Mouse (Mus musculus) C2C12 (cell line): ENCODE measurements around the gene Ptn. TPM values are rescaled to one million over a fixed set of nuclear protein-coding genes. Genes with fewer than 3 reads are reported as not detected.
A peak's percentile ranks its signal among the peaks of the same experiment; 100 is the strongest.

ENCODE experiments used
- H3K27me3 ChIP-seq: one replicate; pipeline ENCODE4 v1.6.1; 2011; ENCODE audit not compliant: control insufficient read depth, insufficient read depth, insufficient read length
- H3K36me3 ChIP-seq: one replicate; pipeline ENCODE4 v1.6.1; 2011; ENCODE audit not compliant: control insufficient read depth, insufficient read depth
- H3K4me3 ChIP-seq: one replicate; pipeline ENCODE4 v1.5.1; 2011; ENCODE audit warnings: mild to moderate bottlenecking, control low read depth; ENCODE audit not compliant: poor library complexity, insufficient read depth, severe bottlenecking
- H3K79me2 ChIP-seq: one replicate; pipeline ENCODE4 v1.6.1; 2011; ENCODE audit not compliant: control insufficient read depth, insufficient read depth
- H3K79me3 ChIP-seq: one replicate; pipeline ENCODE4 v1.6.1; 2011; ENCODE audit warnings: low read depth, control low read depth
- H3ac ChIP-seq: one replicate; pipeline ENCODE3; 2011; ENCODE audit warnings: low read depth; ENCODE audit not compliant: control insufficient read depth, insufficient read length
- CEBPB ChIP-seq: IDR thresholded peaks from one replicate; pipeline ENCODE4 v1.6.1; 2011; ENCODE audit warnings: low read depth, mild to moderate bottlenecking, control low read depth, moderate library complexity
- CTCF ChIP-seq: IDR thresholded peaks from one replicate; pipeline ENCODE4 v1.5.1; 2011; ENCODE audit not compliant: control insufficient read depth, insufficient read depth, insufficient read length
- FOSL1 ChIP-seq: IDR thresholded peaks from one replicate; pipeline ENCODE4 v1.8.0; 2011; ENCODE audit warnings: mild to moderate bottlenecking, low read length; ENCODE audit not compliant: poor library complexity, insufficient read depth, severe bottlenecking
- MAX ChIP-seq: IDR thresholded peaks from one replicate; pipeline ENCODE4 v1.6.1; 2011; ENCODE audit warnings: mild to moderate bottlenecking, control low read depth
- MYOD1 ChIP-seq: IDR thresholded peaks from one replicate; pipeline ENCODE4 v1.6.1; 2011; ENCODE audit warnings: low read depth; ENCODE audit not compliant: control insufficient read depth, insufficient read length
- MYOG ChIP-seq: IDR thresholded peaks from one replicate; pipeline ENCODE4 v1.6.1; 2011; ENCODE audit not compliant: control insufficient read depth, insufficient read length; ENCODE audit errors: extremely low read depth
- USF1 ChIP-seq: IDR thresholded peaks from one replicate; pipeline ENCODE4 v1.6.1; 2011; ENCODE audit warnings: low read depth, mild to moderate bottlenecking, control low read depth, moderate library complexity
- polyA plus RNA-seq: library from polyadenylated mRNA; unstranded; fragments of >200 nt; fragmentation: generic; extraction: Trizol; gene quantifications from one replicate; pipeline ENCODE4 v1.2.1, GENCODE M21; 2012; ENCODE audit warnings: missing spikeins

Ptn gene
- polyA plus RNA-seq, 1 experiment, result 2.4 TPM

DNA sequence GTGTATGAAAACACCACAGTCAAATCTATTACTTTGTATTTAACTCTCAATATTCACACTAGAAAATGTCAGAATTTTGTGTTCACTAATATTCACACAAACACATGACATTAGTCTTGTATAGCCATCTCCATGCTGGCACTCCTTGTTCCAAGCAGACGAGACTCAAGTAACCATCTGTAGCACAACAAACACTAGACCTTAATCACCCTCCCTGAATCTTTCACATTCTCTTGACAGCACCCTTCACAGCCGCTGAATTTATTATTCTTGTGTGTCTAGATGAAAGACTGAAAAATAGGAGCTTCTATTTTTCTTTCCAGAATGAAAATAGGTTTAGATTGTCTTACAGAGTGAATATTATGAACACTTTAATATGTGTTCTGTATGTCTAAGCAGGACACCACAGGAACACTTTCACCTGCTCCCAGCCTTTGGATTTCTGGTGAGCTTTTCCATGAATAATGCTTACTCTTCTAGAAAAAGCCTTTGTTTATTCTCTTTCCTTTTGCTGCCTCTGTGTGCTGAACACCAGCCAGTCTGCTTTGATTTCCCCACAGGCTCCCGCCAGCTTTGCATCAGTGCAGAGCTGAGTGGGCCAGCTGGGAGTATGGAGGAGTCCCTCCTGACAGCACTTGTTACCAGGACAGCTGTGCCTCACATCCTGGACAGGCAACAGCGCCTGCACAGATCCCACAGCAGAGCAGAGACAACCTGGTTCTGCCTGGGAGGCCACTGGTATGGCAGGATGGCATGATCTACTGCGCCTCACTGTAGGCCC, 87.1 kb downstream of the Ptn start:
- no peaks in the 10 kb centered on the region for H3K36me3 ChIP-seq
- no peak for TF ChIP-seq FOSL1
- no peak for TF ChIP-seq MYOG
- TF ChIP-seq CTCF, result no peak
- TF ChIP-seq MYOD1, result no peak
- no peak for TF ChIP-seq MAX

GRCm38 (mm10) chr6:36713329-36713728, 96.7 kb downstream of the Ptn start:
- no peaks in the 10 kb centered on the region for H3K27me3 ChIP-seq
- H3K79me3 ChIP-seq, result no peaks in the 10 kb centered on the region
- H3K4me3 ChIP-seq, result no peak overlapping the region

More for the DNA sequence above, 87.1 kb downstream of the Ptn start:
- Histone ChIP-seq H3K27me3 (no peaks in the 10 kb centered on the region), H3ac (no peak overlapping the region), H3K79me3 (no peaks in the 10 kb centered on the region), H3K79me2 (no peaks in the 10 kb centered on the region), H3K4me3 (no peak overlapping the region)

GRCm38 (mm10) chr6:36695481-36695880, 114.5 kb downstream of the Ptn start:
- Histone ChIP-seq H3K36me3 (no peaks in the 10 kb centered on the region), H3K4me3 (no peak overlapping the region), H3ac (no peak overlapping the region), H3K27me3 (no peaks in the 10 kb centered on the region), H3K79me3 (no peaks in the 10 kb centered on the region), H3K79me2 (no peaks in the 10 kb centered on the region)
- TF ChIP-seq MYOD1, result no peak
- TF ChIP-seq USF1, result no peak
- TF ChIP-seq CEBPB, result no peak
- TF ChIP-seq MAX, result no peak
- no peak for TF ChIP-seq CTCF
- no peak for TF ChIP-seq MYOG
- TF ChIP-seq FOSL1, result no peak

More at GRCm38 (mm10) chr6:36713329-36713728, 96.7 kb downstream of the Ptn start:
- H3ac ChIP-seq, result no peak overlapping the region
- TF ChIP-seq FOSL1 (no peak), MAX (no peak), USF1 (no peak), MYOG (no peak), CEBPB (no peak), MYOD1 (no peak), CTCF (no peak)
- no peaks in the 10 kb centered on the region for H3K36me3 ChIP-seq
- H3K79me2 ChIP-seq, result no peaks in the 10 kb centered on the region

GRCm38 (mm10) chr6:36691497-36691896, 118.5 kb downstream of the Ptn start:
- H3K79me3 ChIP-seq, result no peaks in the 10 kb centered on the region
- no peaks in the 10 kb centered on the region for H3K79me2 ChIP-seq
- H3K36me3 ChIP-seq, result no peaks in the 10 kb centered on the region
- TF ChIP-seq CEBPB, result no peak
- peak; percentile 8 for TF ChIP-seq CTCF
- TF ChIP-seq MYOD1, result no peak
- no peak for TF ChIP-seq MAX
- TF ChIP-seq FOSL1, result no peak
- no peak for TF ChIP-seq MYOG
- no peak for TF ChIP-seq USF1
- H3K4me3 ChIP-seq, result no peak overlapping the region
- H3ac ChIP-seq, result no peak overlapping the region
- no peaks in the 10 kb centered on the region for H3K27me3 ChIP-seq

- H3K36me3 ChIP-seq, result no peaks in the 10 kb centered on the region
- H3K79me2 ChIP-seq, result no peaks in the 10 kb centered on the region
- no peak overlapping the region for H3K4me3 ChIP-seq
- TF ChIP-seq MAX (no peak), MYOG (no peak), USF1 (no peak), FOSL1 (no peak), MYOD1 (no peak), CTCF (no peak), CEBPB (no peak)
- no peak overlapping the region for H3ac ChIP-seq
- H3K79me3 ChIP-seq, result no peaks in the 10 kb centered on the region
- no peaks in the 10 kb centered on the region for H3K27me3 ChIP-seq
Observed at GRCm38 (mm10) chr6:36690941-36691340, 119.1 kb downstream of the Ptn start.
